ENCODE assay signal across 8 mouse cellular contexts in the genomic region with DNA sequence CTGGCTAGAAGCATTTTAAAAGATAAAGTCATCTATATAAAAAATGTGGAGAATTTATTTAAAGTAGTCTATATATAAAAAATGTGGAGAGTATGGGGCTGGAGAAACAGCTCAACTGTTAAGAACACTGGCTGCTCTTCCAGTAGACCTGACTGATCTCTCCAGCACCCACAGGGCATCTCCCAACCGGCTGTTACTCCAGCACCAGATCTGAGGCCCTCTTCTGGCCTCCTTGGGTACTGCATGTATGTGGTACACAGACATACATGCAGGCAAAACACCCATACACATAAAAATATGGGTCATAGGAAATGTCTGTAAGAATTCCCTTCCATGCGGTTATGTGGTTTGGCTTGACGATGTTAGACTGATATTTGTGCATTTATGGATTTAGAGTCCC. TPM values are rescaled to one million over a fixed set of nuclear protein-coding genes. Genes with fewer than 3 reads are reported as not detected.
A peak's percentile ranks its signal among the peaks of the same experiment; 100 is the strongest.
DNase-seq lines count a peak whose midpoint lies in the region; ATAC-seq lines count a peak whose summit lies in the region.

No protein-coding gene starts in this region.

- intact Hi-C loops in heart, postnatal 25 days (cut with DNase I): no loop called here

- DNase-seq in heart, adult 18-20 months: peak; percentile 4 to 43
- no peak for DNase-seq in heart, postnatal 25 days (ENCODE audit: low spot score)
- peak; percentile 48 for DNase-seq in urinary bladder, postnatal 14 days (ENCODE audit: low spot score)
- DNase-seq in urinary bladder, adult 2 months (ENCODE audit: low spot score): no peak
- DNase-seq in c-Kit-positive CD71-positive TER-119-positive erythroid progenitor cells, embryonic 14.5 days (ENCODE audit: low spot score): peak; percentile 45
- peak; percentile 83 for DNase-seq in lung, postnatal 36 days
- peak; percentile 33 to 46 for DNase-seq in thymus, adult 18-20 months

- peak; percentile 69 for ATAC-seq in inflammation-experienced regulatory T-cells, adult 6 months

RNA-seq across cellular contexts. Expression of gene Slc9b1, which starts 19.3 kb away (rescaled TPM):
- under 1 TPM; 0.69 to 0.92 TPM for total RNA-seq in heart, adult 18-20 months (2021)
- total RNA-seq in heart, postnatal 25 days (2021): under 1 TPM in 1 of 2 experiments, not detected in 1; 0.25 TPM
- 0.16 and 0.28 TPM in 2 replicates for polyA plus RNA-seq in urinary bladder, adult 2 months (2012; rRNA removed)
- polyA plus RNA-seq in inflammation-experienced regulatory T-cells, adult 6 months (2017; shearing (Covaris generic)): under 1 TPM in 1 of 3 experiments, not detected in 2; 0.44 TPM

RNA-seq across cellular contexts. Expression of gene Slc9b2, which starts 21.1 kb away (rescaled TPM):
- total RNA-seq in heart, adult 18-20 months (2021): under 1 TPM; 0.18 to 0.35 TPM
- under 1 TPM; 0.22 to 0.29 TPM for total RNA-seq in heart, postnatal 25 days (2021)
- 0.65 and 1.2 TPM in 2 replicates for polyA plus RNA-seq in urinary bladder, adult 2 months (2012; rRNA removed)
- 10 to 100 TPM in 2 of 3 experiments, 1 to 10 TPM in 1; 8.3 to 20.3 (median 12.1) TPM for polyA plus RNA-seq in inflammation-experienced regulatory T-cells, adult 6 months (2017; shearing (Covaris generic))

RNA-seq across cellular contexts. Expression of gene Bdh2, which starts 47.5 kb away (rescaled TPM):
- 1 to 10 TPM; 3.2 to 4.6 TPM for total RNA-seq in heart, adult 18-20 months (2021)
- total RNA-seq in heart, postnatal 25 days (2021): 1 to 10 TPM; 3.7 to 3.8 TPM
- 13.3 and 13.7 TPM in 2 replicates for polyA plus RNA-seq in urinary bladder, adult 2 months (2012; rRNA removed)
- under 1 TPM in 1 of 3 experiments, not detected in 2; 0.77 TPM for polyA plus RNA-seq in inflammation-experienced regulatory T-cells, adult 6 months (2017; shearing (Covaris generic))

Comparison
In these comparisons a context has a peak if more than half of its experiments do, and no peak if none do; other contexts are left out.
1. DNase-seq: peak in heart, adult 18-20 months (2 of 2), urinary bladder, postnatal 14 days (single experiment), c-Kit-positive CD71-positive TER-119-positive erythroid progenitor cells, embryonic 14.5 days (single experiment), lung, postnatal 36 days (single experiment) and thymus, adult 18-20 months (2 of 2); none in heart, postnatal 25 days (single experiment) and urinary bladder, adult 2 months (single experiment).